Mouse (Mus musculus) heart, embryonic 11.5 days (tissue): ENCODE data around the gene Klhdc4. TPM values are rescaled to one million over a fixed set of nuclear protein-coding genes. Genes with fewer than 3 reads are reported as not detected.
A peak's percentile ranks its signal among the peaks of the same experiment; 100 is the strongest.

Experiments used
- ATAC-seq: fragments of 200-750 bp; cut with Nextera tagmentation; replicated peaks from 2 replicates; pipeline ENCODE4 v1.8.0; 2017; ENCODE audit warnings: moderate library complexity; ENCODE audit not compliant: insufficient number of reproducible peaks, low FRiP score, low TSS enrichment
- H3K27ac ChIP-seq: fragments of 300-500 bp; sonication (generic); 2 replicates; pipeline ENCODE4 v1.5.1; 2014; ENCODE audit warnings: mild to moderate bottlenecking, low read depth, low read length
- H3K27me3 ChIP-seq: fragments of 300-500 bp; sonication (generic); 2 replicates; pipeline ENCODE4 v1.6.1; 2014; ENCODE audit warnings: mild to moderate bottlenecking, low read length, mixed read lengths; ENCODE audit not compliant: control insufficient read depth, insufficient read depth
- H3K36me3 ChIP-seq: fragments of 300-500 bp; sonication (generic); 2 replicates; pipeline ENCODE4 v1.6.1; 2014; ENCODE audit warnings: mild to moderate bottlenecking, low read length, moderate library complexity, mixed read lengths; ENCODE audit not compliant: control insufficient read depth, insufficient read depth
- H3K4me1 ChIP-seq: fragments of 300-500 bp; sonication (generic); 2 replicates; pipeline ENCODE4 v1.6.1; 2014; ENCODE audit warnings: low read length; ENCODE audit not compliant: control insufficient read depth, insufficient read depth
- H3K4me2 ChIP-seq: fragments of 300-500 bp; sonication (generic); 2 replicates; pipeline ENCODE4 v1.6.1; 2014; ENCODE audit warnings: mild to moderate bottlenecking, moderate library complexity
- H3K4me3 ChIP-seq: fragments of 300-500 bp; sonication (generic); 2 replicates; pipeline ENCODE4 v1.5.1; 2014; ENCODE audit warnings: low read depth, low read length
- H3K9ac ChIP-seq: fragments of 300-500 bp; sonication (generic); 2 replicates; pipeline ENCODE4 v1.6.1; 2014; ENCODE audit warnings: mild to moderate bottlenecking, low read depth, low read length, moderate library complexity
- H3K9me3 ChIP-seq: fragments of 300-500 bp; sonication (generic); replicated peaks from 2 replicates; pipeline ENCODE4 v1.6.1; 2016; ENCODE audit warnings: low read length; ENCODE audit not compliant: control insufficient read depth
- WGBS: fragments of 180-500 bp; shearing (Covaris S2); extraction: QIAGEN DNeasy Blood & Tissue Kit; methylation state at CpG from one replicate; pipeline ENCODE4 v1.1.7; 2014; ENCODE audit not compliant: insufficient replicate concordance; 5-methylcytosine and 5-hydroxymethylcytosine counted together
- polyA plus RNA-seq: library from polyadenylated mRNA; unstranded; fragments of >200 nt; fragmentation: Nextera tagmentation; extraction: Ambion mirVana; gene quantifications from 2 replicates; pipeline ENCODE4 v1.2.1, GENCODE M21; 2014

Klhdc4 gene
- polyA plus RNA-seq, 1 experiment from 2014 or later = 31.1 TPM

DNA sequence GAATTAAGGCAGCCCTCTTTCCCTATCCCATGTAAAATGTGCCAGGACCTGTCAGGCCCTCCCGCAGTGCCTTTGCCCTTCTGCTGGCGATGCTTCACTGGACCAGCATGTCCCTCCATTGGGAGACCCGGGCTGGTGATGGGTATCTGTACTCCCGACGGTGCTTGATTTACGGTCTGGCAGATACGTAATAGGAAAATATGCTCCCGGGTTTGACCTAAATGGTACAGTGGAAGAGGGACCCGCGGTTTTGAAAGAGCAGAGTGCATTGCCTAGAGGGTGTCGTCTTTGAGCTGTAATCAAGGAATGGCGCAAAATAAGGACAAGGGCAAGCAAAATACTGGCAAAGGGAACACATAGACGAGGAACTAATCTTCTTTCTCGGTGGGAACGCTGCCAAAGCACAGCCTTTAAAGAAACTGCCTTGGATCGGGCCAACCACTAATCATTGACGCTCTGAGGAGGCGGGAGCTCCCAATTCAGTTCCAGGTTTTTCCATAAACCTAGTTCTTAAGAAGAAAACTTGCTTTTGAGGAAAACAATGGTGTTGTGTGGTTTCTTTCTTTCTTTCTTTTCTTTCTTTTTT lies 501 bp upstream of the Klhdc4 start:
- 21% methylated on average over 18 of the region's 18 CpGs for WGBS
- no peaks in the 10 kb centered on the region for H3K36me3 ChIP-seq
- H3K27ac ChIP-seq = no peak overlapping the region
- H3K9me3 ChIP-seq = no peaks in the 10 kb centered on the region
- H3K4me1 ChIP-seq = peaks cover 6% of the 10 kb centered on the region
- H3K4me3 ChIP-seq = peak overlapping the region; percentile 97
- H3K27me3 ChIP-seq = no peaks in the 10 kb centered on the region
- 0 out of 2 replicates have a peak, but pooled peaks have one; percentile 7 for ATAC-seq
- H3K4me2 ChIP-seq = peak overlapping the region; percentile 93
- peak overlapping the region; percentile 87 for H3K9ac ChIP-seq

DNA sequence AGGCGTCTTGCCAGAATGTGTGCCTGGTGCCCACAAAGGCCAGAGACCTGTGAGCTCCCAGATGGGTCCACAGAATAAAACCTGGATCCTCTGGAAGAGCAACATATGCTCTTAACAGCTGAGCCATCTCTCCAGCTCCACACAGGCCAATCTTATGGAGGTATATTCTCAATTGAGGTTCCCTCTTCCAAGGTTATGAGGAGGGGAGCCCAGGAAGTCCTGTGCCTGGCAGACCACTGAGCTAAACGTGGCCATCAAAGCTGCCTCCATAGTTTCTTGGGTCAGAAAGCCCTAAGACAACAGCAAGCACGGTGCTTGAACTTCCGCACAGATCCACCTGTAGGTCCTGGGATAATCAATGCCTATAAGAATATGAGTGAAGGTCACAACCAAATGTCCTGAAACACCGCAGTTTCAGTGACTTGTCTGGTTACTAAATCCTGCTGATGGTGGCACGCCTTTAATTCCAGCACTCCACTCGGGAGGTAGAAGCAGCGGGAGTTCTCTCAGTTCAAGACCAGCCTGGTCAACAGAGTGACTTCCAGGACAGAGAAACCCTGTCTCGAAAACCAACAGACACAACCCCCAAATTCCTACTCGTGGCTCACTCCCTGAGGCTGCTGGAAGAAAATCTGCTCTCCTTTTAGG lies 869 bp downstream of the Klhdc4 start:
- Histone ChIP-seq H3K4me3 (peak overlapping the region; percentile 97), H3K36me3 (no peaks in the 10 kb centered on the region), H3K27me3 (no peaks in the 10 kb centered on the region), H3K27ac (no peak overlapping the region), H3K4me1 (peaks cover 6% of the 10 kb centered on the region), H3K9me3 (no peaks in the 10 kb centered on the region), H3K9ac (peak overlapping the region; percentile 87), H3K4me2 (peak overlapping the region; percentile 93)
- WGBS = 30% methylated on average over 10 of the region's 10 CpGs
- no peak for ATAC-seq

DNA sequence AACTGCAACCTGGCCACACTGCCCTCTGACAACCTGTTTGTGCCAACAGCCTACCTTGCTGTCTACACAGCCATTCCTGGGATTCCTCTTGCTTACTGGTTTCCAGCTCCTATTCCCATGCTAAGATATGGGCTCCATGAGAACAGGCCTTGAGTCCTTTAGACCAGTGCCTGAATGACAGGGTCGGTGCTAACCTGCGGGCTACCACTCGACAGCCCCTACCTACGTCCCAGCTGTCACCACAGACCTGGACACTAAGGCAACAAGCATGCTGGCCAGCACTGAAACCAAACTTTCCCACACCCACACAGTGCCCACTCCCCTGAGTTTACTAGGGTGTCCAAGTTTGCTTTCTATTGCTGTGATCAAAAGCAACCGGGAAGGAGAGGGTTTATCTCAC lies 1.6 kb downstream of the Klhdc4 start:
- ATAC-seq = no peak
- H3K36me3 ChIP-seq = no peaks in the 10 kb centered on the region
- no peak overlapping the region for H3K4me3 ChIP-seq
- peaks cover 6% of the 10 kb centered on the region for H3K4me1 ChIP-seq
- H3K4me2 ChIP-seq = no peak overlapping the region; the same call in 1 of the 2 replicates
- no peaks in the 10 kb centered on the region for H3K9me3 ChIP-seq
- H3K27me3 ChIP-seq = no peaks in the 10 kb centered on the region
- WGBS = 91% methylated on average over 5 of the region's 5 CpGs
- H3K9ac ChIP-seq = no peak overlapping the region
- no peak overlapping the region for H3K27ac ChIP-seq

GRCm38 (mm10) chr8:121821770-121822169 lies 7.6 kb downstream of the Klhdc4 start:
- Histone ChIP-seq H3K27me3 (no peaks in the 10 kb centered on the region), H3K36me3 (peaks cover 6% of the 10 kb centered on the region; the same call in 1 of the 2 replicates), H3K9me3 (no peaks in the 10 kb centered on the region), H3K9ac (no peak overlapping the region), H3K4me3 (no peak overlapping the region), H3K4me2 (no peak overlapping the region), H3K27ac (no peak overlapping the region), H3K4me1 (no peaks in the 10 kb centered on the region)
- WGBS = 90% methylated on average over 9 of the region's 9 CpGs
- no peak for ATAC-seq

GRCm38 (mm10) chr8:121821320-121821719 lies 8.0 kb downstream of the Klhdc4 start:
- no peaks in the 10 kb centered on the region for H3K9me3 ChIP-seq
- H3K4me2 ChIP-seq = no peak overlapping the region
- H3K27me3 ChIP-seq = no peaks in the 10 kb centered on the region
- no peak overlapping the region for H3K4me3 ChIP-seq
- 89% methylated on average over 11 of the region's 11 CpGs for WGBS
- H3K9ac ChIP-seq = no peak overlapping the region
- ATAC-seq = no peak
- no peaks in the 10 kb centered on the region for H3K4me1 ChIP-seq
- H3K36me3 ChIP-seq = peaks cover 6% of the 10 kb centered on the region; the same call in 1 of the 2 replicates
- no peak overlapping the region for H3K27ac ChIP-seq

- Histone ChIP-seq H3K9ac (no peak overlapping the region), H3K27ac (no peak overlapping the region), H3K4me3 (no peak overlapping the region), H3K27me3 (no peaks in the 10 kb centered on the region), H3K36me3 (peaks cover 6% of the 10 kb centered on the region; the same call in 1 of the 2 replicates), H3K4me2 (no peak overlapping the region), H3K4me1 (no peaks in the 10 kb centered on the region), H3K9me3 (no peaks in the 10 kb centered on the region)
- 89% methylated on average over 6 of the region's 6 CpGs for WGBS
- ATAC-seq = no peak
Observed at GRCm38 (mm10) chr8:121820840-121821239, 8.5 kb downstream of the Klhdc4 start.

- Histone ChIP-seq H3K4me2 (no peak overlapping the region), H3K36me3 (peaks cover 8% of the 10 kb centered on the region), H3K9me3 (no peaks in the 10 kb centered on the region), H3K4me3 (no peak overlapping the region), H3K27me3 (no peaks in the 10 kb centered on the region), H3K9ac (no peak overlapping the region), H3K27ac (no peak overlapping the region), H3K4me1 (no peaks in the 10 kb centered on the region)
- 80% methylated on average over 7 of the region's 7 CpGs for WGBS
- no peak for ATAC-seq
Observed at GRCm38 (mm10) chr8:121818226-121818625, 11.1 kb downstream of the Klhdc4 start.

DNA sequence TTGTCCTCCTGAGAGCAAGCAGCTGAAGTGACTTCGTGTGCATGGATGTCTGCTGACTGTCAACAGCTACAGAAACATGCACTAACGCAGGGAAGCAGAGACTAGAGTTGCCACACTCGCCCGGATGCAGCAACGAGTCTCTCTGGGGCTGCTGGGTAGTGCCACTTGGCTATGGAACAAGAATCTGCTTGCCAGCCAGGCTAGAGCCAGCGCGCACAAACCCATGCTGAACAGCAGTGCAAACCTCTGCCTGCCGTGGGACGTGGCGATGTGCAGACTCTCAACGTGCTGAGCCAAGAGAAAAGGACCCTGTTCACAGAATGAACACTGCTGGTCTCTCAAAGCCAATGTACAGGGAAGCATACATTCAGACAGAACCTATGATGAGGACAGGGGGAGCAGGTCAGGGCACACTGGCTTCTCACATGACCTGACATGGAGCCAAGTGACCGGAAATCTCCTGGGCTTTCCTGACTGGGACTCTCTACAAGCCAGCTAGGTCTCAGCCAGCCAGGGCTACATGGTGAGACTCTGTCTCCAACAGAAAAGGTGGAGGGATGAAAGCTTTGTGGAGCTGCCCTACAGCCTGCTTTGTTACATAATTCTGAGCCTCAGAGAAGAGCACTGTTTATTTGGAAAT lies 17.3 kb downstream of the Klhdc4 start:
- no peak for ATAC-seq
- 87% methylated on average over 12 of the region's 12 CpGs for WGBS
- Histone ChIP-seq H3K9me3 (no peaks in the 10 kb centered on the region), H3K4me2 (no peak overlapping the region), H3K9ac (no peak overlapping the region), H3K4me1 (0 out of 2 replicates have a peak, but pooled peaks cover 3% of the 10 kb centered on the region), H3K36me3 (peaks cover 2% of the 10 kb centered on the region; the same call in 1 of the 2 replicates), H3K27me3 (no peaks in the 10 kb centered on the region), H3K27ac (no peak overlapping the region), H3K4me3 (no peak overlapping the region)
